Mouse (Mus musculus) hindbrain, embryonic 10.5 days (tissue): Measurements from ENCODE around the gene Fam240a. TPM values are rescaled to one million over a fixed set of nuclear protein-coding genes. Genes with fewer than 3 reads are reported as not detected.
A peak's percentile ranks its signal among the peaks of the same experiment; 100 is the strongest.

Experiments used
- DNase-seq: peaks from one replicate; pipeline ENCODE4 v3.0.0-alpha.2; 2017; ENCODE audit warnings: low spot score
- H3K27ac ChIP-seq: fragments of 300-500 bp; sonication (generic); 2 replicates; pipeline ENCODE4 v1.5.1; 2016; ENCODE audit warnings: mild to moderate bottlenecking, moderate library complexity
- H3K27me3 ChIP-seq: fragments of 300-500 bp; sonication (generic); 2 replicates; pipeline ENCODE4 v1.6.1; 2016; ENCODE audit warnings: mild to moderate bottlenecking; ENCODE audit not compliant: poor library complexity, insufficient read depth, severe bottlenecking
- H3K36me3 ChIP-seq: fragments of 300-500 bp; sonication (generic); 2 replicates; pipeline ENCODE4 v1.6.1; 2016; ENCODE audit warnings: mild to moderate bottlenecking, moderate library complexity
- H3K4me1 ChIP-seq: fragments of 300-500 bp; sonication (generic); replicated peaks from 2 replicates; pipeline ENCODE4 v1.6.1; 2016; ENCODE audit warnings: mild to moderate bottlenecking
- H3K4me3 ChIP-seq: fragments of 300-500 bp; sonication (generic); 2 replicates; pipeline ENCODE4 v1.5.1; 2016; ENCODE audit warnings: mild to moderate bottlenecking, moderate library complexity
- H3K9me3 ChIP-seq: fragments of 300-500 bp; sonication (generic); 2 replicates; pipeline ENCODE4 v1.6.1; 2016; ENCODE audit warnings: mild to moderate bottlenecking, moderate library complexity
- WGBS: fragments of 180-500 bp; shearing (Covaris S2); methylation state at CpG from one replicate; pipeline ENCODE4 v1.1.7; 2016; 5-methylcytosine and 5-hydroxymethylcytosine counted together
- polyA plus RNA-seq: library from polyadenylated mRNA; unstranded; fragments of >200 nt; fragmentation: Nextera tagmentation; extraction: Ambion mirVana; gene quantifications from 2 replicates; pipeline ENCODE4 v1.2.1, GENCODE M21; 2016

Gene Fam240a
- polyA plus RNA-seq, 1 experiment from 2014 or later: not detected

GRCm38 (mm10) chr9:110952398-110952797 is 35.7 kb upstream of the Fam240a start:
- Histone ChIP-seq H3K4me1 (peaks cover 17% of the 10 kb centered on the region), H3K4me3 (no peak overlapping the region), H3K27me3 (peaks cover 77% of the 10 kb centered on the region), H3K36me3 (no peaks in the 10 kb centered on the region), H3K27ac (no peak overlapping the region), H3K9me3 (no peaks in the 10 kb centered on the region)
- 60% methylated on average over 6 of the region's 6 CpGs for WGBS
- DNase-seq: no peak

DNA sequence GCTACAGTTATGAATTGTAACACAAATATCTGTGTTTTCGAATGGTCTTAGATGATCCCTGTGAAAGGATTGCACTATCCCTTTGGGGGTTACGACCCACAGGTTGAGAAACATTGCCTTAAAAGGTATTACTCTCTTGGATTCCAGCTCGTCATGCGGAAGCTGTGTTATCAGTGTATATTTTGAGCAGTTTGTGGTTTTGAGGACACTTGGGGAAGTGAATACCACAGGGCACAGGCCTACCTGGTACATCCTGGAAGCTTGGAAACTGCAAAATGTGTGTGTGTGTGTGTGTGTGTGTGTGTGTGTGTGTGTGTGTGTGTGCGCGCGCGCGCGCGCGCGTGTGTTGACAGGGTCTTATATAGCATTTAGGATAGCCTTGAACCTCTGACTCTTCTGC is 35.2 kb upstream of the Fam240a start:
- no peaks in the 10 kb centered on the region for H3K9me3 ChIP-seq
- no peak overlapping the region for H3K27ac ChIP-seq
- H3K27me3 ChIP-seq: peaks cover 82% of the 10 kb centered on the region
- no peaks in the 10 kb centered on the region for H3K36me3 ChIP-seq
- WGBS: 90% methylated on average over 13 of the region's 13 CpGs
- no peak for DNase-seq
- peaks cover 23% of the 10 kb centered on the region for H3K4me1 ChIP-seq
- H3K4me3 ChIP-seq: no peak overlapping the region

DNA sequence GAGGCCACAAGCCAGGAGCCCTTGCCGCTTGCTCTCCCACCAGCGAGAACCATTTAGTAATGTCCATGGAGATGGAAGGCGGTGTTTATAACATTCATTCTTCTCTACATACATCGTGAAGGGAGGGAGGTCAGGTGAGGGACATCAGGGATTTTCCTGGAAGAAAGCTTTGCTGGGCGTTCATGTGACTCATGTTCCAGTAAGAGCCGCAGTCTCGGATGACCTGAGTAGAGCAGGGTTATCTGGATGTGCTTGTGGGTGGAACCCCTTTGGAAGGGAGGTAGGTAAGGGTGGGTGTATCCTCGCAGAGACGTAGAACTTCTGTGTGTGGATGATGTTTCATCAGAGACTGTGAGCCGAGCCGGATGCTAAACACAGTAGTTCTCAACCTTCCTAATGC is 34.7 kb upstream of the Fam240a start, which contains the start of gene Lrrc2:
Lrrc2 (plus strand) TSS at position 149 of the 400 bp plus-strand sequence.
- peaks cover 86% of the 10 kb centered on the region for H3K27me3 ChIP-seq
- H3K4me3 ChIP-seq: no peak within 1 kb of the TSS
- 89% methylated on average over 11 of the region's 11 CpGs for WGBS
- no peak within 1 kb of the TSS for H3K27ac ChIP-seq
- no peaks in the 10 kb centered on the region for H3K9me3 ChIP-seq
- DNase-seq: no peak
- H3K4me1 ChIP-seq: peaks cover 27% of the 10 kb centered on the region
- H3K36me3 ChIP-seq: no peaks in the 10 kb centered on the region

DNA sequence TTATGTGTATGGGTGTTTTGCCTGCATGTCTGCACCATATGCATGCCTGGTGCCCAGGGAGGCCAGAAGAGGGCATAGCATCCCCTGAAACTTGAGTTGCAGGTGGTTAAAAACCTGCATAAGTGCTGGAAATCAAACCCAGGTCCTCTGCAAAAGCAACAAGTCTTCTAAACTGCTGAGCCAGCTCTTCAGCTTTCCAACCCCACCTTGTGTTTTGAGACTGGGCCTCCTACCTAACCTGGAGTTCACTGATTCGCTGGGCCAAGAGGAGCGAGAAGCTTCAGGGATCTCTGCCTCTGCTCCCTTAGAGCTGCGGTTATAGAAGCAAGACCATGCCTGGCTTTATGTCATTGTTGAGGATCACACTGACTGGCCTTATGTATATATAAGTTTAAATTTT is 33.4 kb upstream of the Fam240a start:
- Histone ChIP-seq H3K27me3 (peaks cover 86% of the 10 kb centered on the region), H3K36me3 (no peaks in the 10 kb centered on the region), H3K4me1 (peaks cover 29% of the 10 kb centered on the region), H3K9me3 (no peaks in the 10 kb centered on the region), H3K4me3 (no peak overlapping the region), H3K27ac (no peak overlapping the region)
- DNase-seq: no peak
- WGBS: 96% methylated on average over 3 of the region's 3 CpGs

- Histone ChIP-seq H3K27me3 (peaks cover 86% of the 10 kb centered on the region), H3K36me3 (no peaks in the 10 kb centered on the region), H3K4me1 (peaks cover 20% of the 10 kb centered on the region), H3K27ac (no peak overlapping the region), H3K4me3 (no peak overlapping the region), H3K9me3 (no peaks in the 10 kb centered on the region)
- 61% methylated on average over 8 of the region's 8 CpGs for WGBS
- DNase-seq: no peak
Observed at GRCm38 (mm10) chr9:110948813-110949310, 32.2 kb upstream of the Fam240a start.

DNA sequence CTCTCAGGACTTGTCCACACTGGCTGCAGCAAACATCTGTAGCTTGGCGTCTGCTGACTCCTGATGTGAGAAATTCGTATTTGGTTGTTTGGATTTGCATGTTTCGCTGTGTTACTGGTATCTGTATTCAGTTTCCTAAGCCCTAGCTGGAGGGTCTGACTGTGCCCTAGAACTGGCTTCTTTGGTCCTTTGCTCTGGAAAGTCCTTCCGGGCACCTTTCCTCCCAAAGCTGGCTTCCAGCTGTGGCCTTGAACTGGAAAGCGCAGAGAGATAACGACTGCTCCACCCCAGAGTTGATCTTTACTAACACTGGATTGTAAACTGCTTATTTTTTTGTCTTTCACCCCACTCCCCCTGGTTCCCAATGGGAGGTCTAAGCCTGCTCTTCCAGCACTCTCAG is 31.2 kb upstream of the Fam240a start:
- no peak overlapping the region for H3K4me3 ChIP-seq
- H3K4me1 ChIP-seq: peaks cover 14% of the 10 kb centered on the region
- H3K27me3 ChIP-seq: peaks cover 83% of the 10 kb centered on the region
- H3K9me3 ChIP-seq: no peaks in the 10 kb centered on the region
- no peak overlapping the region for H3K27ac ChIP-seq
- WGBS: 19% methylated on average over 6 of the region's 6 CpGs
- H3K36me3 ChIP-seq: no peaks in the 10 kb centered on the region
- no peak for DNase-seq

- Histone ChIP-seq H3K9me3 (no peaks in the 10 kb centered on the region), H3K4me3 (peak overlapping the region; percentile 30), H3K4me1 (peaks cover 14% of the 10 kb centered on the region), H3K27ac (no peak overlapping the region; the same call in 1 of the 2 replicates), H3K36me3 (no peaks in the 10 kb centered on the region), H3K27me3 (peaks cover 77% of the 10 kb centered on the region)
- DNase-seq: peak; percentile 24
- 4% methylated on average over 6 of the region's 6 CpGs for WGBS
Observed at GRCm38 (mm10) chr9:110947261-110947661, 30.6 kb upstream of the Fam240a start.

DNA sequence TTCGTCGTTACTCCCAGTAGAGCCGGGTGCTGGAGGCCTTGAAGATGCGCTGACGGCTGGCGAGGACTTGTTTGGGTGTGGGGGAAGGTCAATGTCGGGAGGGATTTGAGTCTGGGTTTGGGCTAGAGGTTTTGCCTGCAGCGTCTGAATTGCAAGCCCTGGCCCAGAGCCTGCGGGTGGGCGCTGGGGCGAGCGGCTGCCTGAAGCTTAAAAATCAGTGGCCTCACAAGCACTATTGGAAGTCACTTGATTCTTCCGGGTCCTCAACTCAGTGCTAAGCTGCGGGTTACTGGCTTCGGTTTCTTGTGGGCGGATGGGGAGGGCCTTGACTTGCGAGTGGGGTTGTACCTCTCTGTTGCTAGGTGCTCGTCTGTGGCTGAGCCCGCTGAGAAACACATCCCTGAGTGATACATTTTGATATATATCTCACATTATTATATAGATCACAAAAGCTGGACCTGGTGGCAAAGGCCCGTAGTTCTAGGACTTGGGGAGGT is 29.9 kb upstream of the Fam240a start:
- Histone ChIP-seq H3K9me3 (no peaks in the 10 kb centered on the region), H3K36me3 (no peaks in the 10 kb centered on the region), H3K4me3 (peak overlapping the region; percentile 30), H3K4me1 (peaks cover 14% of the 10 kb centered on the region), H3K27ac (peak overlapping the region; percentile 56; the same call in 1 of the 2 replicates), H3K27me3 (peaks cover 71% of the 10 kb centered on the region)
- peak; percentile 48 for DNase-seq
- 3% methylated on average over 20 of the region's 20 CpGs for WGBS

- no peak for DNase-seq
- H3K4me1 ChIP-seq: peaks cover 14% of the 10 kb centered on the region
- H3K36me3 ChIP-seq: no peaks in the 10 kb centered on the region
- peak within 1 kb of the TSS; percentile 30 for H3K4me3 ChIP-seq
- no peaks in the 10 kb centered on the region for H3K9me3 ChIP-seq
- 6% methylated on average over 11 of the region's 11 CpGs for WGBS
- peak within 1 kb of the TSS; percentile 56; the same call in 1 of the 2 replicates for H3K27ac ChIP-seq
- H3K27me3 ChIP-seq: peaks cover 64% of the 10 kb centered on the region
Observed at GRCm38 (mm10) chr9:110945926-110946325, 29.3 kb upstream of the Fam240a start, which contains the start of gene Tdgf1. TSS of gene Tdgf1 (minus strand) at chr9:110946158.

GRCm38 (mm10) chr9:110945343-110945742 is 28.7 kb upstream of the Fam240a start:
- 12% methylated on average over 18 of the region's 18 CpGs for WGBS
- Histone ChIP-seq H3K4me3 (no peak overlapping the region), H3K9me3 (no peaks in the 10 kb centered on the region), H3K27ac (no peak overlapping the region), H3K36me3 (no peaks in the 10 kb centered on the region), H3K4me1 (peaks cover 14% of the 10 kb centered on the region), H3K27me3 (peaks cover 62% of the 10 kb centered on the region)
- DNase-seq: peak; percentile 23

GRCm38 (mm10) chr9:110944265-110944664 is 27.6 kb upstream of the Fam240a start:
- no peak overlapping the region for H3K4me3 ChIP-seq
- H3K36me3 ChIP-seq: no peaks in the 10 kb centered on the region
- no peak overlapping the region for H3K27ac ChIP-seq
- no peaks in the 10 kb centered on the region for H3K9me3 ChIP-seq
- WGBS: 32% methylated on average over 13 of the region's 13 CpGs
- DNase-seq: peak; percentile 26
- peaks cover 59% of the 10 kb centered on the region for H3K27me3 ChIP-seq
- H3K4me1 ChIP-seq: peaks cover 14% of the 10 kb centered on the region

GRCm38 (mm10) chr9:110937506-110938490 is 21.1 kb upstream of the Fam240a start:
- Histone ChIP-seq H3K9me3 (no peaks in the 10 kb centered on the region), H3K27ac (no peak overlapping the region), H3K36me3 (no peaks in the 10 kb centered on the region), H3K27me3 (peaks cover under 1% of the 10 kb centered on the region; the same call in 1 of the 2 replicates), H3K4me3 (no peak overlapping the region), H3K4me1 (peaks cover 22% of the 10 kb centered on the region)
- DNase-seq: peak; percentile 29
- 65% methylated on average over 12 of the region's 12 CpGs for WGBS

DNA sequence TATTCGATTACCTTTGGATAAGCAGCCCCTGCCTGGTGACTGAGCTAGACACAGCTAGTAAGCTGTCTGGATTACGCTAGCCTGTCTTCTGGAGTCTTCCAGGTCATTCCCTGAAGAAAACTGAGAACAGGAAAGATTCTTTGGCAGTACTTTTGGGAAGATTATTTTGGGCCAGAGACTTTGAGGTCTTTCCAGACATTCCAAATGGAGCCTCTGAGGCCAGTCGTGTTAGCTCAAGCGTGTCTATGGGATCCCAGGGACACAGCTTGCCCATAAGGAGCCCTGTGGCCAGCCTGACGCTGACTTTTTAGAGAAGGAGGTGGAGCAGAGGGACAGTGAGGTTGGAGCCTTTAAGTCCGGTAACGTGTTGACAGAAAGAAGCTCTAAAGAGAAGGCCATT is 19.3 kb upstream of the Fam240a start:
- Histone ChIP-seq H3K27ac (no peak overlapping the region), H3K27me3 (no peaks in the 10 kb centered on the region), H3K9me3 (no peaks in the 10 kb centered on the region), H3K36me3 (no peaks in the 10 kb centered on the region), H3K4me1 (peaks cover 28% of the 10 kb centered on the region), H3K4me3 (no peak overlapping the region)
- DNase-seq: no peak
- WGBS: 87% methylated on average over 7 of the region's 7 CpGs
